Mouse (Mus musculus): Measurements from ENCODE around the gene Sgf29. TPM values are rescaled to one million over a fixed set of nuclear protein-coding genes. Genes with fewer than 3 reads are reported as not detected.
A peak's percentile ranks its signal among the peaks of the same experiment; 100 is the strongest.
"Not testable (repeated sequence)": the region's sequence is repeated elsewhere in the genome, so short reads cannot be mapped to it uniquely, and the experiment has no call there.

Gene Sgf29
- polyA plus RNA-seq, 1 experiment from 2014 or later, result 17.0 TPM

DNA sequence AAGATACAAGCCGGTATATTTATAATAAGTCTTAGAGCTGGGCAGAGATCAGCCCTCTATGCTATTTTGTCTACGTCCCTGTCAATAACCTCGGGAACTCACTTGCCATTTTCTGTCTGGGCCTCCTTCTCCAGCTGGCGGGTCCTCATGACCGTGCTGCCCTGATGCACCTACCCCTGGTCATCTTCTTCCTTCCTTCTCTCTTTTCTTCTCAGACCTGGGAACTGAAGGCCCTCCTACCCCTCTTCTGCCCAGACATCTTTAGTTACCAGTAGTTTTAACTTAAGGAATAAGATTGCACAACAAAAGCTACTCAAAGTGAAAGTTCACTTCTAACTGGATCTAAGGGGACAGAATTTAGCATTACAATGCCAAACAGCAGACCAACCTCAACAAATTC lies 30.6 kb downstream of the Sgf29 start:
- H3K36me3 ChIP-seq (ENCODE audit: inconsistent target), result no peaks in the 10 kb centered on the region
- H3K79me2 ChIP-seq (ENCODE audit: inconsistent target), result no peaks in the 10 kb centered on the region
- 70% methylated on average over 5 of the region's 5 CpGs for WGBS (ENCODE audit: missing documents)
- H3K4me3 ChIP-seq (ENCODE audit: inconsistent target), result no peak overlapping the region
- H3K27ac ChIP-seq, result no peak overlapping the region

GRCm38 (mm10) chr7:126681221-126681620 lies 32.1 kb downstream of the Sgf29 start:
- no peak overlapping the region for H3K27ac ChIP-seq
- 96% methylated on average over 5 of the region's 5 CpGs for WGBS (ENCODE audit: missing documents)

DNA sequence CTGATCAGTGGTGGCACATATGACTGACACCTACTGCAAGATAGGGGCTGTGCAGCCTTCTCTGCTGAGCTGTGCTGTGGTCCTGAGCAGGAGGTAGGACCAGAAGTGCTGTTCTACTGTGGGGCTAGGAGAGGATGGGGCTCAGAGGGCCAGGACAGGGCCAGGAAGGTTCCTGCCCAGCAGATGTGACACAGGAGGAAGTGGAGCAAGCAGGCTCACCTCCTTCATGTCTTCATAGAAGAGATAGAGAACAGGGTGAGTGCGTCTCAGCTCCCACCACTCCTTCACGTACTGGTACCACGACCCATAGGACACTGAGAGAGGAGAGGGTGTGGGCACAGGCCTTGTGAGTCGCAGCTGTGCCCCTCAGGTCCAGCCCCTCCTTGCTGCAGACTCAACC lies 39.0 kb downstream of the Sgf29 start:
- H3K79me2 ChIP-seq (ENCODE audit: inconsistent target); H3K27ac ChIP-seq; H3K4me3 ChIP-seq (ENCODE audit: inconsistent target): not testable (repeated sequence)
- peaks cover 15% of the 10 kb centered on the region; the same call in 1 of the 2 replicates for H3K36me3 ChIP-seq (ENCODE audit: inconsistent target)
- 77% methylated on average over 3 of the region's 4 CpGs for WGBS (ENCODE audit: missing documents)

More at GRCm38 (mm10) chr7:126681221-126681620, 32.1 kb downstream of the Sgf29 start:
- no peak overlapping the region for H3K4me3 ChIP-seq (ENCODE audit: inconsistent target)
- H3K79me2 ChIP-seq (ENCODE audit: inconsistent target), result no peaks in the 10 kb centered on the region
- H3K36me3 ChIP-seq (ENCODE audit: inconsistent target), result no peaks in the 10 kb centered on the region

GRCm38 (mm10) chr7:126689021-126689420 lies 39.9 kb downstream of the Sgf29 start:
- H3K4me3 ChIP-seq (ENCODE audit: inconsistent target), result no peak overlapping the region
- H3K79me2 ChIP-seq (ENCODE audit: inconsistent target), result peaks cover 9% of the 10 kb centered on the region; the same call in 1 of the 2 replicates
- H3K27ac ChIP-seq, result no peak overlapping the region
- WGBS (ENCODE audit: missing documents), result 83% methylated on average over 3 of the region's 3 CpGs
- H3K36me3 ChIP-seq (ENCODE audit: inconsistent target), result peaks cover 15% of the 10 kb centered on the region; the same call in 1 of the 2 replicates

GRCm38 (mm10) chr7:126690737-126691136 lies 41.6 kb downstream of the Sgf29 start:
- WGBS (ENCODE audit: missing documents), result 89% methylated on average over 3 of the region's 3 CpGs
- no peak overlapping the region for H3K27ac ChIP-seq
- H3K79me2 ChIP-seq (ENCODE audit: inconsistent target), result peaks cover 20% of the 10 kb centered on the region
- H3K36me3 ChIP-seq (ENCODE audit: inconsistent target), result peaks cover 15% of the 10 kb centered on the region; the same call in 1 of the 2 replicates
- H3K4me3 ChIP-seq (ENCODE audit: inconsistent target), result no peak overlapping the region

DNA sequence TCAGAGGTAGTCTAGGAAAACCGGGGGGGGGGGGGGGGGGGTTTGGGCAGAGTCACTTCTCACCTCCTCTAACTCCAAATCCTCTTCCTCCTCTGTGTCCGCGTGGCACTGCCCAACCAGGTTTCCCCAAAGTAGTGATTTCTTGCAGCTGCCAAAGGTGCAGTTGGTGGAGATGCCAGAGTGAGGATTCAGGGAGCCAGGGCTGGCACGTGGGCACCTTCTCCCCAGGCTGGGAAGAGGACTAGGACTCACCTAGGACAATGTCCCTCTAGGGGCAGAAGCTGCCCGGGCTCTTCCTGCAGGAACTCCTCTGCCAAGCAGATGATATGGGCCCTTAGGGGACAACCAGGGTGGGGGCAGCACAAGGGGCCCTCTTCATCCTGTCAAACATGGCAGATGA lies 42.6 kb downstream of the Sgf29 start:
- H3K27ac ChIP-seq, result no peak overlapping the region
- peaks cover 29% of the 10 kb centered on the region for H3K79me2 ChIP-seq (ENCODE audit: inconsistent target)
- peaks cover 15% of the 10 kb centered on the region; the same call in 1 of the 2 replicates for H3K36me3 ChIP-seq (ENCODE audit: inconsistent target)
- 92% methylated on average over 5 of the region's 5 CpGs for WGBS (ENCODE audit: missing documents)
- H3K4me3 ChIP-seq (ENCODE audit: inconsistent target), result no peak overlapping the region

DNA sequence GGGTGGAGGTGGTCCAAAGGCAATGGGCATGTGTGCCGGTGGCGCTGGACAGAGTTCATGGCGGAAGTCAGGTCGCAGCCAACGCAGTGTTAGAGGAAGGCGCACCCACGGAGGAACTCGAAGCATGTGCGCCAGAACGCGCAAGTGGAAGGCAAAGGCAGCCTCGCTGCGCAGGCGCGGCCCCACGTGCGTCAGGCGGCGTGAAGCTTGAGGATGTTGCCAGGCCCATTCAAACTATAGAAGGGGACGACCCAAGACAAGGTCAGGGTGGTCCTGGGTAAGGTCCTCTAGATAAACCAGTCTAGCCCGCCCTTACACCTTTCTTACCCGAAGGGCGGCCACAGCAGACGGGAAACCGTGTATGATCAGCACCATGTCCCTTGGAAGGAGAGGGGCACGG lies 43.3 kb downstream of the Sgf29 start:
- 86% methylated on average over 23 of the region's 26 CpGs for WGBS (ENCODE audit: missing documents)
- peaks cover 34% of the 10 kb centered on the region for H3K79me2 ChIP-seq (ENCODE audit: inconsistent target)
- no peak overlapping the region for H3K4me3 ChIP-seq (ENCODE audit: inconsistent target)
- H3K27ac ChIP-seq, result no peak overlapping the region
- peaks cover 15% of the 10 kb centered on the region; the same call in 1 of the 2 replicates for H3K36me3 ChIP-seq (ENCODE audit: inconsistent target)

GRCm38 (mm10) chr7:126693256-126693655 lies 44.1 kb downstream of the Sgf29 start:
- Histone ChIP-seq H3K36me3 (ENCODE audit: inconsistent target) (peaks cover 15% of the 10 kb centered on the region; the same call in 1 of the 2 replicates), H3K79me2 (ENCODE audit: inconsistent target) (peaks cover 40% of the 10 kb centered on the region), H3K4me3 (ENCODE audit: inconsistent target) (no peak overlapping the region), H3K27ac (no peak overlapping the region)
- 0% methylated on average over 2 of the region's 3 CpGs for WGBS (ENCODE audit: missing documents)

DNA sequence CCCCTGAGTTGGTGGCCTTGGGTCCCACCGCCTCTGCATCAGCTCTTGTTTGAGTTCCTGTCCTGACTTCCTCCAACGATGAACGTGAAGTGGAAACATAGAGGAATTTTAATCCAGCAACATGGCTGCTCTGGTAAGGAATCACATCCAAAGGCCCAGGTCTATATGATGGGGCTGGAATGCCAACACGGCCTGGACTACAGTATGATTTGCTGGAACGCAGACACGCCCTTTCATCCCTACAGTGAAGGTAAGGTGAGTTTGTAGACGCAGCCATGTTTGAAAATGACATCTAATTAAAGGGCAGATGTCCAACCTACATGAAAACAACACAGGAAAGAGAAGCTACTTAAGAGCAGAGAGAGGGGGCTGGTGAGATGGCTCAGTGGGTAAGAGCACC lies 44.7 kb downstream of the Sgf29 start:
- Histone ChIP-seq H3K27ac (no peak overlapping the region), H3K4me3 (ENCODE audit: inconsistent target) (no peak overlapping the region), H3K36me3 (ENCODE audit: inconsistent target) (peaks cover 16% of the 10 kb centered on the region; the same call in 1 of the 2 replicates), H3K79me2 (ENCODE audit: inconsistent target) (peaks cover 44% of the 10 kb centered on the region)
- WGBS (ENCODE audit: missing documents), result 79% methylated on average over 7 of the region's 7 CpGs

GRCm38 (mm10) chr7:126694441-126695051 lies 45.4 kb downstream of the Sgf29 start:
- Histone ChIP-seq H3K79me2 (ENCODE audit: inconsistent target) (peaks cover 52% of the 10 kb centered on the region), H3K36me3 (ENCODE audit: inconsistent target) (peaks cover 24% of the 10 kb centered on the region), H3K4me3 (ENCODE audit: inconsistent target) (peak overlapping the region; percentile 87), H3K27ac (no peak overlapping the region; the same call in none of the 2 replicates)
- WGBS (ENCODE audit: missing documents), result 73% methylated on average over 9 of the region's 10 CpGs

- peaks cover 30% of the 10 kb centered on the region for H3K36me3 ChIP-seq (ENCODE audit: inconsistent target)
- H3K27ac ChIP-seq, result peak within 1 kb of the TSS; percentile 94
- under 1% methylated on average over 29 of the region's 31 CpGs for WGBS (ENCODE audit: missing documents)
- H3K4me3 ChIP-seq (ENCODE audit: inconsistent target), result peak within 1 kb of the TSS; percentile 87
- peaks cover 59% of the 10 kb centered on the region for H3K79me2 ChIP-seq (ENCODE audit: inconsistent target)
Measured at GRCm38 (mm10) chr7:126695210-126695611, 46.1 kb downstream of the Sgf29 start, which contains the start of gene Bola2. Gene Bola2 (plus strand): TSS chr7:126695401.

DNA sequence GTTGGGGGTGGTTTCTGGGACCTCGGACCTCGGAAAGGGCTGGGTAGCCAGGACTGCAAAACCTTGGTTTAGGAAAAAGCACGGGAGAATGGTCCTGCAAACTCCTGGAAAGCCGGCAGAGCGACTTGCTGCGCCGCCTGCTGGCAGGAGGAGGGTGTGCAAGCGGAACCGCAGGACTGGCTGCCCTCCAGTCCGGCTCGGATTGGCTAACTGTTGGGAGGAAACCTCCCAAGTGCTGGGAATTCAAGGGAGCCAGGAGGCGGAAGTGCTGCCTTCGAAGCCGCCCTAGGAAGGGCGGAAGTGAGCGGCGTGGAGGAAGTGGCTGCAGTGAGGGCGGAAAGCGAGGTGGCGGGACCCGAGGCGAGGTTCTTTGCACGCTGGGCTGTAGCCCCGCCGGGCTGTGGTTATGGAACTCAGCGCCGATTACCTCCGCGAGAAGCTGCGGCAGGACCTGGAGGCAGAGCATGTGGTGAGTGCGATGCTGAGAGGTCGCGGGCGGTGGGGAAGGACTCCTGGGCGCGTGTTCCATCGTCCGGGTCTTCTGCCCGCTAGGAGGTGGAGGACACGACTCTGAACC lies 46.6 kb downstream of the Sgf29 start, which contains the start of gene Slx1b:
TSS of gene Slx1b (minus strand) at position 154 of the 577 bp plus-strand sequence.
- Histone ChIP-seq H3K36me3 (ENCODE audit: inconsistent target) (peaks cover 36% of the 10 kb centered on the region), H3K27ac (peak within 1 kb of the TSS; percentile 94), H3K4me3 (ENCODE audit: inconsistent target) (peak within 1 kb of the TSS; percentile 87), H3K79me2 (ENCODE audit: inconsistent target) (peaks cover 64% of the 10 kb centered on the region)
- WGBS (ENCODE audit: missing documents), result under 1% methylated on average over 40 of the region's 40 CpGs

DNA sequence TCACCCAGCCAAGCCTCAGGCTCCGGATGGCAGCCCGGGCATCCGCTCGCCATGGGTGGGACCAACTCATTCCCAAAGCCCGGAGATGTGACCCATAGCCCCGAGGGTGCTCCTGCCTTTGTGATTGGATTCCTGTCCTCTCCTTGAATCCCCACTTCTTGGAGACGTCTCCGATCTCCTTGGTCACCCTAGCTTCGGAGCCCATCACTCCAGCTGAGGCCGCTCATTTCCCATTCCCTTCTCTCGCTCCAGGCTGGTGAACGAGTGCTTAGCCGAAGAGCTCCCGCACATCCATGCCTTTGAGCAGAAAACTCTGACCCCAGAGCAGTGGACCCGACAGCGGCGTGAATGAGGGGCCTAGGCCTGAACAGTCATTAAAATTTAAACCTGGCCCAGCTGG lies 47.2 kb downstream of the Sgf29 start:
- Histone ChIP-seq H3K27ac (peak overlapping the region; percentile 94), H3K79me2 (ENCODE audit: inconsistent target) (peaks cover 70% of the 10 kb centered on the region), H3K4me3 (ENCODE audit: inconsistent target) (peak overlapping the region; percentile 87), H3K36me3 (ENCODE audit: inconsistent target) (peaks cover 33% of the 10 kb centered on the region)
- 10% methylated on average over 17 of the region's 17 CpGs for WGBS (ENCODE audit: missing documents)

GRCm38 (mm10) chr7:126696886-126697285 lies 47.8 kb downstream of the Sgf29 start:
- WGBS (ENCODE audit: missing documents), result 49% methylated on average over 3 of the region's 3 CpGs
- H3K36me3 ChIP-seq (ENCODE audit: inconsistent target), result peaks cover 28% of the 10 kb centered on the region
- peak overlapping the region; percentile 94 for H3K27ac ChIP-seq
- peak overlapping the region; percentile 87 for H3K4me3 ChIP-seq (ENCODE audit: inconsistent target)
- H3K79me2 ChIP-seq (ENCODE audit: inconsistent target), result peaks cover 76% of the 10 kb centered on the region

DNA sequence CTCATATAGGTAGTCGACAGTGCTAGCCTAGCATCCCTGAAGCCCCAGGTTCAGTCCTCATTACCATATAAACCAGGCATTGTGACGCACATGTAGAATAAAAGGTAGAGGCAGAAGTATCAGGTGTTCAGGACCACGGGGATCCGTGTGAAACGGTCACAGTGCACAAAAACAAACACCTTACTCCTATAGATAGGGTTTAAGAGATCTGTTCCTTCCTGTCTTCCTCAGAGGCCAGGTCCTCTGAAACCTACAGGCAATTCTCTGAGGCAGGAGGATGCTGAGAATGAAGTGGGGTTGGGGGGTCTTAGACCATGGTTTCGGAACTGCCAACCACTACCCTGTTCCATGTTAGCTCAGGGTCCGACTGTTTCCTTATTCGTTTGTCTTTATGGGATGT lies 48.7 kb downstream of the Sgf29 start:
- Histone ChIP-seq H3K27ac (peak overlapping the region; percentile 94; the same call in 1 of the 2 replicates), H3K4me3 (ENCODE audit: inconsistent target) (no peak overlapping the region), H3K79me2 (ENCODE audit: inconsistent target) (peaks cover 82% of the 10 kb centered on the region), H3K36me3 (ENCODE audit: inconsistent target) (peaks cover 23% of the 10 kb centered on the region)
- WGBS (ENCODE audit: missing documents), result 84% methylated on average over 8 of the region's 8 CpGs

All from macrophage (primary cell).